11 mouse cellular contexts compared by ENCODE assay signal in the genomic region with DNA sequence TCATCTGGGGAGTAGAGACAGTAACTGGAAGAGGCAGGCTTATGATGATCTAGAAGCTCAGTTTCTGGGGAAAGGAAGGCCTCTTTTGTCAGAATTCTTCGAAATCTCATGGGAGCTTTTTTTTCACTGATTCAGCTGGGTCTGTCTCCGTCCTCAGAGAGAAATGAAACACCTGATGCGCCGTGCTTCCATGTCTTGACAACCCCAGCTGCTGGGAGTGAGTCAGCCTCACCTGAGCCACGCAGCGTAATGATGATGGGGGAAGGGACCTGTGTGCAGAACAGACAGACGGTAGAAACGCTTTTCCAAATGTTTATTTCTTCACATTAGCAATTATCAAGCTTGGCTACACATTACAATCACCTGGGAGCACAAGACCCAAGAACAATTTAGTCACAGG. TPM values are rescaled to one million over a fixed set of nuclear protein-coding genes. Genes with fewer than 3 reads are reported as not detected.
DNase-seq lines count a peak whose midpoint lies in the region; ATAC-seq and TF ChIP-seq lines count a peak whose summit lies in the region.
"Had no signal": no experiment of that assay in that cellular context is flagged by ENCODE, and none has a peak within 500 bp of the region (broad histone marks: within the 10 kb centered on the region; RNA-seq: fewer than 3 reads in every experiment).

No protein-coding gene starts in this region.

- H3K27ac ChIP-seq in forebrain, postnatal 0 days (ENCODE audit: low read depth, low read length), result no peak overlapping the region
- no peak overlapping the region for H3K27ac ChIP-seq in forebrain, embryonic 15.5 days (replicated peaks)
- H3K27ac ChIP-seq in hindbrain, postnatal 0 days, result no peak overlapping the region
- no peak overlapping the region for H3K27ac ChIP-seq in hindbrain, embryonic 10.5 days
- 0 out of 2 replicates have a peak overlapping the region, but pooled peaks have one; percentile 22 for H3K27ac ChIP-seq in neural tube, embryonic 14.5 days (ENCODE audit: low read depth, low read length)

- H3K4me3 ChIP-seq in forebrain, postnatal 0 days (ENCODE audit: low read depth, low read length), result no peak overlapping the region
- no peak overlapping the region for H3K4me3 ChIP-seq in forebrain, embryonic 15.5 days
- H3K4me3 ChIP-seq in hindbrain, postnatal 0 days (ENCODE audit: low read length), result no peak overlapping the region
- no peak overlapping the region for H3K4me3 ChIP-seq in hindbrain, embryonic 10.5 days
- no peak overlapping the region for H3K4me3 ChIP-seq in neural tube, embryonic 14.5 days (ENCODE audit: low read depth, low read length)

- ATAC-seq in forebrain, postnatal 0 days, result peak; percentile 21; the same call in 1 of the 2 replicates
- ATAC-seq in forebrain, embryonic 15.5 days (replicated peaks), result no peak
- 0 out of 2 replicates have a peak, but pooled peaks have one; percentile 29 for ATAC-seq in hindbrain, postnatal 0 days
- ATAC-seq in neural tube, embryonic 14.5 days (ENCODE audit: low read depth), result no peak

- H3K27me3 ChIP-seq in forebrain, postnatal 0 days (ENCODE audit: insufficient read depth, low read length), result no peaks in the 10 kb centered on the region
- no peaks in the 10 kb centered on the region for H3K27me3 ChIP-seq in forebrain, embryonic 15.5 days
- no peaks in the 10 kb centered on the region for H3K27me3 ChIP-seq in hindbrain, postnatal 0 days (ENCODE audit: insufficient read depth, low read length)
- no peaks in the 10 kb centered on the region for H3K27me3 ChIP-seq in hindbrain, embryonic 10.5 days (ENCODE audit: insufficient read depth, poor library complexity, severe bottlenecking)
- no peaks in the 10 kb centered on the region for H3K27me3 ChIP-seq in neural tube, embryonic 14.5 days (ENCODE audit: control insufficient read depth, insufficient read depth, low read length)

- H3K36me3 ChIP-seq in forebrain, postnatal 0 days (ENCODE audit: insufficient read depth), result no peaks in the 10 kb centered on the region
- no peaks in the 10 kb centered on the region for H3K36me3 ChIP-seq in forebrain, embryonic 15.5 days
- H3K36me3 ChIP-seq in hindbrain, postnatal 0 days (ENCODE audit: insufficient read depth, low read length), result no peaks in the 10 kb centered on the region
- H3K36me3 ChIP-seq in hindbrain, embryonic 10.5 days, result no peaks in the 10 kb centered on the region
- no peaks in the 10 kb centered on the region for H3K36me3 ChIP-seq in neural tube, embryonic 14.5 days (ENCODE audit: control insufficient read depth, insufficient read depth, low read length)

- TF ChIP-seq CTCF in forebrain, postnatal 0 days (IDR thresholded peaks at IDR 0.05; ENCODE audit: low read depth), result no peak
- TF ChIP-seq CTCF in hindbrain, postnatal 0 days (IDR thresholded peaks at IDR 0.05; ENCODE audit: low read depth), result no peak

- DNase-seq in forebrain, postnatal 0 days, result no peak
- DNase-seq in hindbrain, postnatal 0 days (ENCODE audit: low spot score), result peak; percentile 12
- no peak for DNase-seq in hindbrain, embryonic 10.5 days (ENCODE audit: low spot score)
- DNase-seq in neural tube, embryonic 10.5 days (ENCODE audit: extremely low spot score, low spot score), result no peak
- DNase-seq in cerebellum, adult 9-11 months, result no peak
- no peak for DNase-seq in layer of hippocampus, adult 9-11 months
- DNase-seq: cerebellum, postnatal 10 days; gastrocnemius, postnatal 36 days; lung, postnatal 14 days had no signal

- H3K9ac ChIP-seq in forebrain, postnatal 0 days, result no peak overlapping the region
- H3K9ac ChIP-seq in forebrain, embryonic 15.5 days (replicated peaks), result no peak overlapping the region
- no peak overlapping the region for H3K9ac ChIP-seq in hindbrain, postnatal 0 days (replicated peaks; ENCODE audit: low read length)
- H3K9ac ChIP-seq in neural tube, embryonic 14.5 days (replicated peaks; ENCODE audit: low read depth, low read length), result no peak overlapping the region

- no peaks in the 10 kb centered on the region for H3K9me3 ChIP-seq in forebrain, postnatal 0 days (ENCODE audit: low read length)
- no peaks in the 10 kb centered on the region for H3K9me3 ChIP-seq in forebrain, embryonic 15.5 days
- no peaks in the 10 kb centered on the region for H3K9me3 ChIP-seq in hindbrain, postnatal 0 days (ENCODE audit: low read length)
- no peaks in the 10 kb centered on the region for H3K9me3 ChIP-seq in hindbrain, embryonic 10.5 days
- H3K9me3 ChIP-seq in neural tube, embryonic 14.5 days (ENCODE audit: control insufficient read depth, low read length), result no peaks in the 10 kb centered on the region

- no peak overlapping the region for H3K4me2 ChIP-seq in forebrain, postnatal 0 days (ENCODE audit: low read depth)
- no peak overlapping the region for H3K4me2 ChIP-seq in forebrain, embryonic 15.5 days (replicated peaks)
- H3K4me2 ChIP-seq in hindbrain, postnatal 0 days (ENCODE audit: low read depth, low read length), result no peak overlapping the region
- no peak overlapping the region for H3K4me2 ChIP-seq in neural tube, embryonic 14.5 days (ENCODE audit: low read depth, low read length)

- no peaks in the 10 kb centered on the region for H3K4me1 ChIP-seq in forebrain, postnatal 0 days (ENCODE audit: insufficient read depth)
- no peaks in the 10 kb centered on the region; the same call in 1 of the 2 replicates for H3K4me1 ChIP-seq in forebrain, embryonic 15.5 days
- no peaks in the 10 kb centered on the region for H3K4me1 ChIP-seq in hindbrain, postnatal 0 days (ENCODE audit: insufficient read depth, low read length)
- peaks cover 3% of the 10 kb centered on the region; the same call in 1 of the 2 replicates for H3K4me1 ChIP-seq in hindbrain, embryonic 10.5 days (replicated peaks)
- H3K4me1 ChIP-seq in neural tube, embryonic 14.5 days (ENCODE audit: control insufficient read depth, insufficient read depth, low read length), result no peaks in the 10 kb centered on the region

- 68% methylated on average over 8 of the region's 8 CpGs for WGBS in forebrain, postnatal 0 days
- 73% methylated on average over 8 of the region's 8 CpGs for WGBS in forebrain, embryonic 15.5 days
- 73% methylated on average over 8 of the region's 8 CpGs for WGBS in hindbrain, postnatal 0 days
- 81% methylated on average over 8 of the region's 8 CpGs for WGBS in hindbrain, embryonic 10.5 days
- WGBS in neural tube, embryonic 14.5 days, result 77% methylated on average over 8 of the region's 8 CpGs

RNA-seq across cellular contexts. Expression of gene Nabp1, which starts 31.6 kb away (rescaled TPM):
- 7.5 and 8.2 TPM in 2 replicates for total RNA-seq in forebrain, postnatal 0 days (2014; rRNA removed)
- 3.4 and 6.3 TPM in 2 replicates for polyA plus RNA-seq in forebrain, postnatal 0 days (2015; fragmentation: Nextera tagmentation; extraction: Ambion mirVana)
- polyA plus RNA-seq in forebrain, embryonic 15.5 days (2015; fragmentation: Nextera tagmentation; extraction: Ambion mirVana), result 9.3 and 9.7 TPM in 2 replicates
- 3.3 and 4.1 TPM in 2 replicates for total RNA-seq in hindbrain, postnatal 0 days (2014; rRNA removed)
- 3.1 and 4.1 TPM in 2 replicates for polyA plus RNA-seq in hindbrain, postnatal 0 days (2015; fragmentation: Nextera tagmentation; extraction: Ambion mirVana)
- 6.2 and 10.2 TPM in 2 replicates for polyA plus RNA-seq in hindbrain, embryonic 10.5 days (2016; fragmentation: Nextera tagmentation; extraction: Ambion mirVana)
- 8.3 and 9.3 TPM in 2 replicates for polyA plus RNA-seq in neural tube, embryonic 14.5 days (2014; fragmentation: Nextera tagmentation; extraction: Ambion mirVana)

Comparison
In these comparisons a context has a peak if more than half of its experiments do, and no peak if none do; other contexts are left out.
1. ATAC-seq: peak in forebrain, postnatal 0 days (single experiment) and hindbrain, postnatal 0 days (single experiment); none in forebrain, embryonic 15.5 days (single experiment) and neural tube, embryonic 14.5 days (single experiment).